Mouse (Mus musculus): ENCODE measurements around the gene Dcst1. TPM values are rescaled to one million over a fixed set of nuclear protein-coding genes. Genes with fewer than 3 reads are reported as not detected.

The Dcst1 gene
- polyA plus RNA-seq, 1 experiment from 2014 or later: 0.21 TPM

- Histone ChIP-seq H3K4me3 (ENCODE audit: low read length) (no peak overlapping the region), H3K4me1 (ENCODE audit: control insufficient read depth, insufficient read depth, low read length) (peaks cover 13% of the 10 kb centered on the region), H3K4me2 (ENCODE audit: low read depth, low read length) (no peak overlapping the region), H3K27me3 (ENCODE audit: control insufficient read depth, insufficient read depth, low read length) (no peaks in the 10 kb centered on the region), H3K27ac (ENCODE audit: low read length) (no peak overlapping the region), H3K36me3 (ENCODE audit: control insufficient read depth, insufficient read depth) (peaks cover 7% of the 10 kb centered on the region; the same call in 1 of the 2 replicates), H3K9me3 (replicated peaks; ENCODE audit: control insufficient read depth, low read length) (no peaks in the 10 kb centered on the region), H3K9ac (ENCODE audit: low read length) (no peak overlapping the region)
- ATAC-seq (replicated peaks; ENCODE audit: extremely low read depth, insufficient read depth, low FRiP score): no peak
- WGBS: 71% methylated on average over 11 of the region's 11 CpGs
These were observed 32.0 kb downstream of the Dcst1 start for GRCm38 (mm10) chr3:89333053-89333452.

DNA sequence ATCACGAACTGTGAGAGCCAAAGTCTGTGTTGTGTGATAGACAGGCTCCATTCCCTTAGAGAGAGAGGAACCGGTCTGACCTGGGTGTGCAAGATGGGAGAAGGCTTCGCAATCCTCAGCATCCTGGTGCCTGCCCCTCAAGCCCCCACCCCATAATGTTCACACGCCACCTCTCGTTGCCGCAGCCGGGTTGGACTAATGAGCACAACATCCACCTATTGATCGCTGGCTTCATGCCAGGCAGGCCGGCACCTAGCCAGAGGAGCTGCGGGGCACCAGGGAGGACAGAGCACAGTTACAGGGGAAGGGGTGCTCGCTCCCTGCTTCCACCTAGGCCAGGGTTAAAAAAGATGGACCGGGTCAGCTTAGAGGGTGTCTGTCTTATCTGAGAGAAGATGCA, 32.6 kb downstream of the Dcst1 start:
- H3K27ac ChIP-seq (ENCODE audit: low read length): no peak overlapping the region
- peaks cover 5% of the 10 kb centered on the region; the same call in 1 of the 2 replicates for H3K27me3 ChIP-seq (ENCODE audit: control insufficient read depth, insufficient read depth, low read length)
- peaks cover 7% of the 10 kb centered on the region; the same call in 1 of the 2 replicates for H3K36me3 ChIP-seq (ENCODE audit: control insufficient read depth, insufficient read depth)
- 63% methylated on average over 12 of the region's 12 CpGs for WGBS
- ATAC-seq (replicated peaks; ENCODE audit: extremely low read depth, insufficient read depth, low FRiP score): no peak
- H3K4me3 ChIP-seq (ENCODE audit: low read length): no peak overlapping the region
- H3K4me2 ChIP-seq (ENCODE audit: low read depth, low read length): no peak overlapping the region
- H3K9ac ChIP-seq (ENCODE audit: low read length): no peak overlapping the region
- H3K9me3 ChIP-seq (replicated peaks; ENCODE audit: control insufficient read depth, low read length): no peaks in the 10 kb centered on the region
- H3K4me1 ChIP-seq (ENCODE audit: control insufficient read depth, insufficient read depth, low read length): peaks cover 12% of the 10 kb centered on the region

- Histone ChIP-seq H3K27me3 (ENCODE audit: control insufficient read depth, insufficient read depth, low read length) (peaks cover 5% of the 10 kb centered on the region; the same call in 1 of the 2 replicates), H3K27ac (ENCODE audit: low read length) (no peak overlapping the region), H3K4me3 (ENCODE audit: low read length) (no peak overlapping the region), H3K9me3 (replicated peaks; ENCODE audit: control insufficient read depth, low read length) (no peaks in the 10 kb centered on the region), H3K4me2 (ENCODE audit: low read depth, low read length) (no peak overlapping the region), H3K36me3 (ENCODE audit: control insufficient read depth, insufficient read depth) (peaks cover 7% of the 10 kb centered on the region; the same call in 1 of the 2 replicates), H3K4me1 (ENCODE audit: control insufficient read depth, insufficient read depth, low read length) (peaks cover 11% of the 10 kb centered on the region), H3K9ac (ENCODE audit: low read length) (no peak overlapping the region)
- WGBS: 63% methylated on average over 10 of the region's 10 CpGs
- no peak for ATAC-seq (replicated peaks; ENCODE audit: extremely low read depth, insufficient read depth, low FRiP score)
These were observed 33.0 kb downstream of the Dcst1 start for GRCm38 (mm10) chr3:89332013-89332412.

- Histone ChIP-seq H3K27me3 (ENCODE audit: control insufficient read depth, insufficient read depth, low read length) (peaks cover 5% of the 10 kb centered on the region; the same call in 1 of the 2 replicates), H3K36me3 (ENCODE audit: control insufficient read depth, insufficient read depth) (peaks cover 7% of the 10 kb centered on the region; the same call in 1 of the 2 replicates), H3K4me1 (ENCODE audit: control insufficient read depth, insufficient read depth, low read length) (peaks cover 6% of the 10 kb centered on the region), H3K9ac (ENCODE audit: low read length) (no peak overlapping the region), H3K9me3 (replicated peaks; ENCODE audit: control insufficient read depth, low read length) (no peaks in the 10 kb centered on the region), H3K27ac (ENCODE audit: low read length) (no peak overlapping the region), H3K4me2 (ENCODE audit: low read depth, low read length) (no peak overlapping the region), H3K4me3 (ENCODE audit: low read length) (no peak overlapping the region)
- WGBS: 65% methylated on average over 13 of the region's 13 CpGs
- ATAC-seq (replicated peaks; ENCODE audit: extremely low read depth, insufficient read depth, low FRiP score): no peak
These were observed 33.5 kb downstream of the Dcst1 start for GRCm38 (mm10) chr3:89331561-89331960.

DNA sequence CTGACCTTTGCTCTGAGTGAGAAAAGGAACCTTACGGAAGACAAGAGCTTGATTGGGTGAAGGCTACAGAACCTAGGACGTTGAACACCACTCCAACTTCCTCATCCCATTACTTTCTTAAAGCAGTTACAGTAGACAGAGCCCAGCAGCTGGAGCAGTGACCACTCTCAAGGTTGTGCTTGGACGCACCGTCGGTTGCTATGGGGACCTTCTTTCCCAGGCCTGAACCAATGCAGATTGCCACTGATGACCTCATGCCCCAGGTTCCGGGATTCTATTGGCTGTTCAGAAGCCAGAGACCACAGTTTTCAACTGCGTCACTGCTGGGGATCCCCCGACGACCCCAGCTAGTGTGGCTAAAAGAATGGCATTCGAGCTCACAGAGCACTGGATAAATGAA, 34.1 kb downstream of the Dcst1 start:
- Histone ChIP-seq H3K4me3 (ENCODE audit: low read length) (no peak overlapping the region), H3K4me1 (ENCODE audit: control insufficient read depth, insufficient read depth, low read length) (peaks cover 3% of the 10 kb centered on the region; the same call in 1 of the 2 replicates), H3K27me3 (ENCODE audit: control insufficient read depth, insufficient read depth, low read length) (peaks cover 5% of the 10 kb centered on the region; the same call in 1 of the 2 replicates), H3K9me3 (replicated peaks; ENCODE audit: control insufficient read depth, low read length) (no peaks in the 10 kb centered on the region), H3K36me3 (ENCODE audit: control insufficient read depth, insufficient read depth) (peaks cover 7% of the 10 kb centered on the region; the same call in 1 of the 2 replicates), H3K9ac (ENCODE audit: low read length) (no peak overlapping the region), H3K4me2 (ENCODE audit: low read depth, low read length) (no peak overlapping the region), H3K27ac (ENCODE audit: low read length) (no peak overlapping the region)
- no peak for ATAC-seq (replicated peaks; ENCODE audit: extremely low read depth, insufficient read depth, low FRiP score)
- 21% methylated on average over 10 of the region's 10 CpGs for whole genome bisulfite sequencing

DNA sequence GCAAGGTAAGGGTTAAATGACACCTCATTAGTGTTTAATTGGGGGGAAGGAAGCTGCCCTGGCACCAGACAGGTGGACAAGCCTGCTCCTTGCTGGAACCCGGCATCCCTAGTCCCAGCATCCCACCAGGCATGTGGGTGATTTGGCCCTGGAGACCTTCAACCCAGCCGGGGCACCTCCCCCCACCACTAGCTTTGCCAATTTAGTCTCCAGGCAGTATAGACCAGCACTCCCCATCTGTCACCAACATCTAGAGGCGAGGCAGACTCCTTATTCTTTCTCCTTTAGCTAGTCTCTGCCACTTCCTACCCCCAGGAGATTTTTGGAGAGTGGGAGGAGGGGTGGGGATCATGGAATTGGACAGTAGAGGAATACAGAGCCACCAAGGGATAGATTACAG, 34.7 kb downstream of the Dcst1 start:
- no peak overlapping the region for H3K9ac ChIP-seq (ENCODE audit: low read length)
- H3K4me3 ChIP-seq (ENCODE audit: low read length): no peak overlapping the region
- H3K27me3 ChIP-seq (ENCODE audit: control insufficient read depth, insufficient read depth, low read length): peaks cover 5% of the 10 kb centered on the region; the same call in 1 of the 2 replicates
- no peak overlapping the region for H3K4me2 ChIP-seq (ENCODE audit: low read depth, low read length)
- H3K36me3 ChIP-seq (ENCODE audit: control insufficient read depth, insufficient read depth): peaks cover 7% of the 10 kb centered on the region; the same call in 1 of the 2 replicates
- no peak for ATAC-seq (replicated peaks; ENCODE audit: extremely low read depth, insufficient read depth, low FRiP score)
- WGBS: 47% methylated on average over 3 of the region's 3 CpGs
- no peak overlapping the region for H3K27ac ChIP-seq (ENCODE audit: low read length)
- no peaks in the 10 kb centered on the region for H3K9me3 ChIP-seq (replicated peaks; ENCODE audit: control insufficient read depth, low read length)
- peaks cover 3% of the 10 kb centered on the region; the same call in 1 of the 2 replicates for H3K4me1 ChIP-seq (ENCODE audit: control insufficient read depth, insufficient read depth, low read length)

GRCm38 (mm10) chr3:89328623-89329022, 36.4 kb downstream of the Dcst1 start:
- 13% methylated on average over 4 of the region's 4 CpGs for WGBS
- 0 out of 2 replicates have a peak, but pooled peaks have one; percentile 33 for ATAC-seq (replicated peaks; ENCODE audit: extremely low read depth, insufficient read depth, low FRiP score)
- Histone ChIP-seq H3K4me1 (ENCODE audit: control insufficient read depth, insufficient read depth, low read length) (peaks cover 3% of the 10 kb centered on the region; the same call in 1 of the 2 replicates), H3K9ac (ENCODE audit: low read length) (no peak overlapping the region), H3K36me3 (ENCODE audit: control insufficient read depth, insufficient read depth) (peaks cover under 1% of the 10 kb centered on the region; the same call in 1 of the 2 replicates), H3K27me3 (ENCODE audit: control insufficient read depth, insufficient read depth, low read length) (peaks cover 7% of the 10 kb centered on the region; the same call in 1 of the 2 replicates), H3K4me2 (ENCODE audit: low read depth, low read length) (no peak overlapping the region), H3K4me3 (ENCODE audit: low read length) (no peak overlapping the region), H3K9me3 (replicated peaks; ENCODE audit: control insufficient read depth, low read length) (no peaks in the 10 kb centered on the region), H3K27ac (ENCODE audit: low read length) (no peak overlapping the region)

DNA sequence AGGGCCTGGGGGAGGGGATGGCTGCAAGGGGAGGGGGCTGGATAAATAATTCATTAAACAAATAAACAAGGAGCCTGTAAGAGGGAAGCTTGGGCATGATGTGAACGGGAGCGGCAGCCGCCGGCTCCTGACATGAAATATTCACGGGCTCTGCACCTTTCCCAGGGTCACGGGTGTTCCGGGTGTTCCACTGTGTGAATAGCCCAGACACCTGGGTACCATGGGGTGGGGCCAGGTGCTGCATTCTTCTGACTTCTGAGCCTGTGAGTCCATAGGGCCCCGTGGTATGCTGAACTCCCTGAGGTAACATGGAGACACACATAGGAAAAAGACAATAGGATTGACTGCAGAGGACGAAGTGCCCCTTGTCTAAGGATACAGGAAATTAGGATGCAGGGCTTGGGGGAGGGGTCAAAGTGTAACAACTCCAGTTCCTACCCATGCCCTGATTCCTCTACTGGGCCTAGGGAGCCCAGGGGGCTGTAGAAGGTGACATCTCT, 37.6 kb downstream of the Dcst1 start:
- 57% methylated on average over 9 of the region's 9 CpGs for WGBS
- H3K27me3 ChIP-seq (ENCODE audit: control insufficient read depth, insufficient read depth, low read length): peaks cover 14% of the 10 kb centered on the region

DNA sequence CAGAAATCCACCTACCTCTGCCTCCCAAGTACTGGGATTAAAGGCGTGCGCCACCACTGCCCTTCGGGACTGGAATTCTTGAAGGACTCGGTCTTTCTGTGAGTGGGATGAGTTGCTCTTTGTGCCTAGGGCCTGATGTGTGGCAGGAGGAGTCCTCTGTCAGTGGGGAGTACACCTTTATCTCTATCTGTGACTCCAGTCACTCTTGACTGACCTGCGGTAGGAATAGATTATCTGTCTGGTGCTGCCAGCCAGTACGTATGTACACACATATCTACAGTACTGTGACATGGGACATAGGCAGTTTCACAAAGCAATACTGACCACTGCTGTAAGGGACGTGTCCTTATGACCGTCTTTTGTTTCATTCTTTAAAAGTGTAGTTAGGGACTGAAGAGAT, 39.2 kb downstream of the Dcst1 start:
- Histone ChIP-seq H3K27ac (ENCODE audit: low read length) (no peak overlapping the region), H3K4me1 (ENCODE audit: control insufficient read depth, insufficient read depth, low read length) (peaks cover 18% of the 10 kb centered on the region), H3K27me3 (ENCODE audit: control insufficient read depth, insufficient read depth, low read length) (peaks cover 27% of the 10 kb centered on the region)

More for the DNA sequence above, 37.6 kb downstream of the Dcst1 start:
- Histone ChIP-seq H3K4me3 (ENCODE audit: low read length) (no peak overlapping the region), H3K9me3 (replicated peaks; ENCODE audit: control insufficient read depth, low read length) (no peaks in the 10 kb centered on the region), H3K4me2 (ENCODE audit: low read depth, low read length) (no peak overlapping the region), H3K27ac (ENCODE audit: low read length) (no peak overlapping the region), H3K4me1 (ENCODE audit: control insufficient read depth, insufficient read depth, low read length) (peaks cover 5% of the 10 kb centered on the region), H3K9ac (ENCODE audit: low read length) (no peak overlapping the region), H3K36me3 (ENCODE audit: control insufficient read depth, insufficient read depth) (no peaks in the 10 kb centered on the region)
- ATAC-seq (replicated peaks; ENCODE audit: extremely low read depth, insufficient read depth, low FRiP score): no peak

More for the DNA sequence above, 39.2 kb downstream of the Dcst1 start:
- H3K9ac ChIP-seq (ENCODE audit: low read length): no peak overlapping the region
- WGBS: 83% methylated on average over 8 of the region's 8 CpGs
- H3K9me3 ChIP-seq (replicated peaks; ENCODE audit: control insufficient read depth, low read length): no peaks in the 10 kb centered on the region
- H3K36me3 ChIP-seq (ENCODE audit: control insufficient read depth, insufficient read depth): no peaks in the 10 kb centered on the region
- H3K4me3 ChIP-seq (ENCODE audit: low read length): no peak overlapping the region
- H3K4me2 ChIP-seq (ENCODE audit: low read depth, low read length): no peak overlapping the region
- ATAC-seq (replicated peaks; ENCODE audit: extremely low read depth, insufficient read depth, low FRiP score): no peak
